Mouse (Mus musculus) embryonic facial prominence, embryonic 10.5 days (tissue): Measurements from ENCODE around the gene Slc15a2. TPM values are rescaled to one million over a fixed set of nuclear protein-coding genes. Genes with fewer than 3 reads are reported as not detected.
A peak's percentile ranks its signal among the peaks of the same experiment; 100 is the strongest.

Experiments
- DNase-seq: peaks from one replicate; pipeline ENCODE4 v3.0.0-alpha.2; 2017; ENCODE audit warnings: low spot score
- H3K27ac ChIP-seq: fragments of 300-500 bp; sonication (generic); replicated peaks from 2 replicates; pipeline ENCODE4 v1.5.1; 2016; ENCODE audit warnings: mild to moderate bottlenecking
- H3K27me3 ChIP-seq: fragments of 300-500 bp; sonication (generic); replicated peaks from 2 replicates; pipeline ENCODE4 v1.6.1; 2016; ENCODE audit warnings: low read depth, mild to moderate bottlenecking; ENCODE audit not compliant: poor library complexity, severe bottlenecking
- H3K36me3 ChIP-seq: fragments of 300-500 bp; sonication (generic); replicated peaks from 2 replicates; pipeline ENCODE4 v1.6.1; 2016; ENCODE audit warnings: mild to moderate bottlenecking, moderate library complexity
- H3K4me1 ChIP-seq: fragments of 300-500 bp; sonication (generic); 2 replicates; pipeline ENCODE4 v1.6.1; 2016
- H3K4me3 ChIP-seq: fragments of 300-500 bp; sonication (generic); 2 replicates; pipeline ENCODE4 v1.5.1; 2016; ENCODE audit warnings: mild to moderate bottlenecking, moderate library complexity
- H3K9me3 ChIP-seq: fragments of 300-500 bp; sonication (generic); 2 replicates; pipeline ENCODE4 v1.6.1; 2016; ENCODE audit warnings: mild to moderate bottlenecking
- WGBS: fragments of 180-500 bp; shearing (Covaris S2); methylation state at CpG from one replicate; pipeline ENCODE4 v1.1.7; 2016; 5-methylcytosine and 5-hydroxymethylcytosine counted together
- polyA plus RNA-seq: library from polyadenylated mRNA; unstranded; fragments of >200 nt; fragmentation: Nextera tagmentation; extraction: Ambion mirVana; gene quantifications from 2 replicates; pipeline ENCODE4 v1.2.1, GENCODE M21; 2016

Gene Slc15a2
- polyA plus RNA-seq, result 2.0 and 3.0 TPM in 2 replicates

DNA sequence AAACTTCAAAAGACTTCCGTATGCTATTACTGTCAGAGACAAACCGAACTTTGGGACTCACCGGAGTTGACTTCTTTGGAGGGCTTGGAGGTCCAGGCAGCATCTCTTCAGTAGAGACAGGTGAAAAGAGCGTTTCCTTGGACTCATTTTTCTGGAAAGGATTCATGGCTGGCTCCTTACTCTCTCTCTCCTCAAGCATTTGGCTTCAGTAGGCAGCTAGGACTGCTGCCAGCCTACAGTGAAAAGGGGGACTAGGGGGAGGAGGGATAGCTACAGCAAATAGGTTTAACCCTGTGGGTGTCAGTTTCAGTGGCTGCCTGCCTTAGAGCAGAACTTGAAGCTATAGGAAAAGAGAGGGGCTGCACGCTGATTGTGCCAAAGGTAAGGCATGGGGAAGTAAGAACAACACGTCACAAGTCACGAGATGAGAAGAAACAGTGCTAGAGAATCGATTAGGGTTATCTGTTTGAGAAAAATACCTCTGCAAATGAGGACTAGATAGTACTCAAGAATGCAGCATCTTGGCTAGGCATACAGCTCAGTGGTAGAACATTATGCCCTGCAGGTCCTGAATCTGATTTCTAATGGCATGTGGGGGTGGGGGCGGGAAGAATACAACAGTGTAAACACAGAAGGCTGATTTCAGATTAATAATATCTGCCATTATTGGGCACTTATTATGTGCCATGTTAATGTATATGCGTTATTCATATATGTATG lies at the start of gene Slc15a2:
Gene Slc15a2 (minus strand): TSS at position 369 of the 720 bp plus-strand sequence.
- H3K27ac ChIP-seq, result no peak within 1 kb of the TSS
- no peak for DNase-seq
- 70% methylated on average over 10 of the region's 10 CpGs for WGBS
- H3K4me1 ChIP-seq, result 0 out of 2 replicates have a peak, but pooled peaks cover 4% of the 10 kb centered on the region
- no peaks in the 10 kb centered on the region for H3K36me3 ChIP-seq
- no peak within 1 kb of the TSS for H3K4me3 ChIP-seq
- H3K27me3 ChIP-seq, result no peaks in the 10 kb centered on the region
- H3K9me3 ChIP-seq, result no peaks in the 10 kb centered on the region

DNA sequence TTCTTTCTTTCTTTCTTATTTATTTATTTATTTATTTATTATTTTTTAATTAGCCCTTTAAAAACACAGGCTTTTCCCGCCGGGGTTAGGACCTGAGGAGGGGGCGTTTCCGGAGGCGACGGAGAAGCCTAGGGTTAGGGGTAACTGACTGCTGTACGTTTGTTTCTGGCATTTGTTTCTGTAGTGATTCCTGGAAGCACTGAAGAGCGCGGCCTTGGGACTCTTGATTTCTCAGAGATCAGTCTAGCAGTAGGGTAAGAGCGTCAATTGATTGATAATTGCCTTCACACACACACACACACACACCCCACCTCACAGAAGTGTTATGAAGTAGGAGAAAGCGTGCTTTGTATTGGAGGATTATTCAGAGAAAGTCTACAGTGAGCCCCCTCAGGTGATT lies 44.1 kb upstream of the Slc15a2 start:
- Histone ChIP-seq H3K9me3 (no peaks in the 10 kb centered on the region), H3K4me1 (peaks cover 14% of the 10 kb centered on the region), H3K27me3 (peaks cover 18% of the 10 kb centered on the region), H3K27ac (peak overlapping the region; percentile 97), H3K36me3 (peaks cover 26% of the 10 kb centered on the region), H3K4me3 (peak overlapping the region; percentile 90)
- DNase-seq, result no peak
- 5% methylated on average over 11 of the region's 11 CpGs for WGBS

DNA sequence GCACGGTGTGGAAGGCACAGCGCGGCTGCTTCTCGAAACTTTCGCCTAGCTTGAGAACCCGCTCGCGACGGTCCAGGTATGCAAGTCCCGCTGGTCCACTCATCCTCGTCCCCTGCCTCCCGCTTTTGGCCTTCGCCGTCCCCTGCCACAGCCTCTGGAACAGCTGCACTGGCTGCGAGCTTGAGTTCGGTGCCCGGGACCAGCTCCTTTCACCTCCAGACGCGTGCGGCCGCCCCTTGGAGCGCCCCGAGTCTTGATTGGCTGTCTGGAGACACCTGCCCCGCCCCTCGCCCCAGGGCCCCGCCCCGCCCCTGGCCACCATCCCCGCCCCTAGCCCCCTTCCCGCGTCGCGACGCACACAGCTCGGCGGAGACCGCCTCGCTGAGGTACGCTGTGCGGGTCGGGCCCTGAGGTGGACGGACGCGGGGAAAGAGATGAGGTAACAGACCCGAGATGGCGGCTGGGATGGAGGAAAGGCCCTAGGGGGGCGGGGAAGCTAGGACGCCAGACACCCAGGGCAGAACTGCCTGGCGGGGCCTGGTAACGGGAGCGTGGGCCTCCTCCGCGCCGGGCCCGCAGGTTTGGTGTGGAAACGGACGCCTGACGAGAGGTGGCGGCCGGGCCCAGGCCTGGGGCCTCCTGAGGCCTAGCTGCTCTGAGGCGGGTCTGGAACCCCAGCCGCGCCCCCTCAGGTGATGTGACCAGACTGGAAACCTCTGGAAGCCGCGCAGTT lies 43.5 kb upstream of the Slc15a2 start, which contains the start of gene Iqcb1:
Gene Iqcb1 (plus strand): TSS at position 332 of the 733 bp plus-strand sequence.
- peak; percentile 95 for DNase-seq
- WGBS, result under 1% methylated on average over 64 of the region's 64 CpGs
- Histone ChIP-seq H3K9me3 (no peaks in the 10 kb centered on the region), H3K27ac (peak within 1 kb of the TSS; percentile 97), H3K4me1 (peaks cover 14% of the 10 kb centered on the region), H3K36me3 (peaks cover 22% of the 10 kb centered on the region), H3K27me3 (peaks cover 18% of the 10 kb centered on the region), H3K4me3 (peak within 1 kb of the TSS; percentile 90)

DNA sequence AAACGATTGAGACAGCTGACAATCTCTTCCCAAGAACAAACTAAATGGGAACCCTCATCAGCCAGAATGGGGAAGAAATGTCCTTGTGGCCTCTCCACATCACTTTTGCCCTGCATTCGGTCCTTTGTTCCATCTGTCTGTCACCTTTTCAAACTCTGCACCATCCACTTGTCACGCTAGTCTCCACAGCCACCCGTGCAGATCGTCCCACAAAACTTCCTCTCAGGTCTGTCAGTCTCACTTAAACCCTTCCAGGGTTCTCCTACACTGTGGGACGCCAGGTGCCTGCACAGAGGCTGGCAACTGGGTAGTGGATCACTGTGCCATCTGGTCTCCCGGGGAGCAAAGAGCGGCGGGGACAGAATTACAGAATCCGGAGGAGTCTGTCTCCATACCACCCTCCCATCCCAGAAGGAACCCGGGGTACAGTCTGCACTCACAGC lies 42.9 kb upstream of the Slc15a2 start:
- peak overlapping the region; percentile 97; the same call in 1 of the 2 replicates for H3K27ac ChIP-seq
- WGBS, result 3% methylated on average over 11 of the region's 11 CpGs

DNA sequence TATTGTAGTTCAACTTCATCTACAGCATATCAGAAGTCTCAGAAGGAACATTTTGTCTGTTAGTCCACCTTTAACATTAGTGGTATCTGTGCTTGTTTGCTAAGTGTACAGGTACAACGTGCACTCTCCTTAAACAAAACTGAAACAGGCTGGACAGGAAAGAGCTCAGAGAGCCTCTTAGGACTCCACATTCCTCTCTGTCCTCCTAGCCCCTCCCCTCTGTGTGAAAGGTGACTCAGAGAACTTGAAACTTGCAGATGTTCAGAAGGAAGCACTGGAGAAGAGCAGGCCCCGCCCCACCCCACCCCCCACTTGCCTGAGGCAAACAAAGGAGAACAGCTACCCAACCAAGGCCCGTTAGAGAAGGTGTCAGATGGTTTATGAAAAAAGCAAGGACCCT lies 36.7 kb upstream of the Slc15a2 start:
- WGBS, result 5% methylated on average over 3 of the region's 3 CpGs
- no peaks in the 10 kb centered on the region for H3K36me3 ChIP-seq
- peaks cover 5% of the 10 kb centered on the region for H3K27me3 ChIP-seq
- H3K27ac ChIP-seq, result peak overlapping the region; percentile 40; the same call in 1 of the 2 replicates
- H3K4me3 ChIP-seq, result no peak overlapping the region
- no peaks in the 10 kb centered on the region for H3K9me3 ChIP-seq
- DNase-seq, result peak; percentile 64
- H3K4me1 ChIP-seq, result peaks cover 13% of the 10 kb centered on the region

More for the DNA sequence above, 42.9 kb upstream of the Slc15a2 start:
- H3K36me3 ChIP-seq, result peaks cover 22% of the 10 kb centered on the region
- peak overlapping the region; percentile 90 for H3K4me3 ChIP-seq
- peaks cover 18% of the 10 kb centered on the region for H3K27me3 ChIP-seq
- no peak for DNase-seq
- H3K4me1 ChIP-seq, result peaks cover 14% of the 10 kb centered on the region
- H3K9me3 ChIP-seq, result no peaks in the 10 kb centered on the region

DNA sequence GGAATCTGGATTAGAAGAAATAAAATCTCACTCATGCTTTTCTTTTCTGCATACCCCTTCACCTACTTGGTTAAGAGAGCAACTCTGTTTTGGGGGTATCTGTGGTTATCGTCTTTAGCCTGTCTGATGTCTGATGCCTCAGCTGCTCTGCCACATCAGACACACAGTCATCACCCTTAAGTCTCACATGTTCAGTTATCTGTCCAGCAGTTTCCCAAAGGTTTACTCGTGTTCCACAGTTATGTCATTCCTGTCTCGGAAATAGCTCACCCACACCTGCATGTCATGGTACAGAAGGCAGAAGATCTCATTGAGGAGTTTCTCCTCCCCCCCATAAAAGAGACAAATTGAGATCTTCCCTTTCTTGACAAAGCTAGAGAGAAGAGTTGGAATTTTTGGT lies 36.0 kb upstream of the Slc15a2 start:
- Histone ChIP-seq H3K9me3 (no peaks in the 10 kb centered on the region), H3K4me3 (no peak overlapping the region), H3K27me3 (no peaks in the 10 kb centered on the region), H3K36me3 (no peaks in the 10 kb centered on the region), H3K4me1 (peaks cover 13% of the 10 kb centered on the region), H3K27ac (no peak overlapping the region)
- DNase-seq, result no peak
- WGBS, result 78% methylated on average over 3 of the region's 3 CpGs

DNA sequence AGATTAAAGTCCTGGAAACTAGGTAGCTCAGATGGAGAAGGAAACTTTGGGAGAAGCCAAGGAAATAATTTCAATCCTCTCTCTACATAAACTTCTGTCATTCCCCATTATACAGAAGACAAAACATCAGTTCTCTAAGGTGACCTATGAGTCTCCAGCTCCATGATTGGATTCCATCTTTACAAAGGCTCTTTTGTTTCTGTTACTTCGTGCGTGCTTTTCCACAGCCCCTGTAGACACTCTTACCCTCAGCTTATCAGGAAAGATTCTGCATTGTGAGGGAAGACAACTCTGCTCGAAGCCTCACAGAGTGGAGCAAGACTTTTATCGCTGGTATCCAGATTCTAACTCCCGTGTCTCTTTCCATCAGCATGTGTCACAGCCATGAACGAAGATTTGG lies 35.3 kb upstream of the Slc15a2 start:
- Histone ChIP-seq H3K4me1 (peaks cover 13% of the 10 kb centered on the region), H3K27me3 (no peaks in the 10 kb centered on the region), H3K36me3 (no peaks in the 10 kb centered on the region), H3K27ac (no peak overlapping the region), H3K4me3 (no peak overlapping the region), H3K9me3 (no peaks in the 10 kb centered on the region)
- no peak for DNase-seq
- WGBS, result 58% methylated on average over 6 of the region's 6 CpGs

DNA sequence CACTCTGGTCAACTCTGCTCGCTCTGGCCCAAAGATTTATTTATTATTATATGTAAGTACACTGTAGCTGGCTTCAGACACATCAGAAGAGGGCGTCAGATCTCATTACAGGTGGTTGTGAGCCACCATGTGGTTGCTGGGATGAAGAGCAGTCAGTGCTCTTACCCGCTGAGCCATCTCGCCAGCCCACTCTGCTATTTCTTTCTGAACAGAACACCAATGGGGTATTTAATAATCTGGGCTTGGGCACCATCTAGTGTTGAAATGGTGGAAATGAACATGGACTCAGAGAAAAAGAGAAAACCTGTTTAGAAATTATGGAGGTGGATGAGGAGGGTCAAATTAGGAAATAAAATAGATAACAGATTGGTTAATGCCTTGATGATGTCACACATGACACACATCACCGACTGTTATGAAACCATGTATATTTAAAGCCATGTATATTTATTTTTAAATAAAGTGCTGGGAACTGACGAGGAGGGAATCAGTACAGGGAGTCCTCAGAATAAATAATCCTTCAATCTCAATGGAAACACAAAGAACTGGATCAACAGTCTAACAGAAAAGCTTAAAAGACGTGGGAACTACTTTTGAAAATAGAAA lies 32.7 kb upstream of the Slc15a2 start:
- H3K9me3 ChIP-seq, result no peaks in the 10 kb centered on the region
- peak; percentile 74 for DNase-seq
- H3K4me1 ChIP-seq, result peaks cover 13% of the 10 kb centered on the region
- H3K36me3 ChIP-seq, result no peaks in the 10 kb centered on the region
- no peaks in the 10 kb centered on the region for H3K27me3 ChIP-seq
- H3K27ac ChIP-seq, result no peak overlapping the region
- no peak overlapping the region for H3K4me3 ChIP-seq
- 18% methylated on average over 7 of the region's 7 CpGs for WGBS

DNA sequence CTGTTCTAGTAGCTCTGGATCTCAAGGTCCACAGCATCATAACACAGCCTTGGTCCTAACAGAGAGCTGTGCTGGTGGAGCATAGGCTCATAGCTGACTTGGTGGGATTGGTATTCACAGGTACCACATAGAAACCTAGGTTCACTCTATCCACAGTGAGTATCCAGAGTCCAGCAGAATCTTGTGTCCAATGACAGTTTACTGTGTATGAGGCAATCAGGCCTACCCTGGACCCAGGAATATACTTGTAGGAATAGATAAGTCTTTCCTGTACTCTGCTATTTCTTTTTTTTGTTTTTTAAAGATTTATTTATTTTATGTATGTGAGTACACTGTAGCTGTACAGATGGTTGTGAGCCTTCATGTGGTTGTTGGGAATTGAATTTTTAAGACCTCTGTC lies 32.2 kb upstream of the Slc15a2 start:
- Histone ChIP-seq H3K4me1 (peaks cover 12% of the 10 kb centered on the region), H3K36me3 (no peaks in the 10 kb centered on the region), H3K27me3 (no peaks in the 10 kb centered on the region), H3K27ac (no peak overlapping the region), H3K9me3 (no peaks in the 10 kb centered on the region), H3K4me3 (no peak overlapping the region)
- no peak for DNase-seq

DNA sequence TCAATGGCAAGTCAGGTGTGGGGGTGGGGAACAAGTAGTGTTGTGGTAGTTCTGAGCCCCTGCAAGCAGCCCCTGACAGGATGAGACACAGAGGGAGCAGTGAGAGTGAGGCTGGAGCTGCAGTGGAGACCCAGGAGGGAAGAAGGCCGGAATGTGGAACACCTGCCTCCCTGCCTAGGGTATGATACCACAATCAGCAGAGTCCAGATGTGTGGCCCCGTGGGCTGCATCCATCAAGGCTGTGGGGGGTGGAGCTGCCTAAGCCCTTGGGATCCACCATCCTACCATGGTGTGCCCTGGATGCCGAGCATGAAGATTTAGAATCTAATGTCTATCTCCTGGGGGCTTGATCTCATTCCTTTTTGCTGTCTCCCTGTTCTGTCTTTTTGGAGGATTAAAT lies 28.9 kb upstream of the Slc15a2 start:
- Histone ChIP-seq H3K9me3 (no peaks in the 10 kb centered on the region), H3K4me3 (no peak overlapping the region), H3K4me1 (no peaks in the 10 kb centered on the region), H3K36me3 (no peaks in the 10 kb centered on the region), H3K27ac (no peak overlapping the region), H3K27me3 (no peaks in the 10 kb centered on the region)
- no peak for DNase-seq
- 67% methylated on average over 3 of the region's 3 CpGs for WGBS

DNA sequence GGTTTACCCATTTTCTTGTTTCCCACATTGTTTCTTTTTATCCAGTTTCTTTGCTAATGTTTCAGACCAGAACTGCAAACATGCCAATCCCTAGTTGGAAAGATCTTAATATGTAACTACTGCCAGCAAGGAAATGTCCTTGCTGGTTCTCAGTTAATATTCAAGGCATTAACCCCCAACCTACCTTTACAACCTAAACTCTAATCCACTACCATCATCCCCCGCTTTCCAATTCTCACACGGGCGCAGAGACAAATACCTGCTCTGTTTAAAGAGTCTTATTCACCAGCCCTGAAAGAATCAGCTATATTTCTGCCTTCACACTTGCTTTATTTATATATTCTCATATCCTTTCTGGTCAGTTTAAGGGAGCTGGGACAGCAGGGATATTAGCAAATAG lies 23.9 kb upstream of the Slc15a2 start:
- DNase-seq, result no peak
- Histone ChIP-seq H3K4me3 (no peak overlapping the region), H3K36me3 (no peaks in the 10 kb centered on the region), H3K27ac (no peak overlapping the region), H3K4me1 (no peaks in the 10 kb centered on the region), H3K27me3 (no peaks in the 10 kb centered on the region), H3K9me3 (no peaks in the 10 kb centered on the region)
- WGBS, result 90% methylated on average over 3 of the region's 3 CpGs

DNA sequence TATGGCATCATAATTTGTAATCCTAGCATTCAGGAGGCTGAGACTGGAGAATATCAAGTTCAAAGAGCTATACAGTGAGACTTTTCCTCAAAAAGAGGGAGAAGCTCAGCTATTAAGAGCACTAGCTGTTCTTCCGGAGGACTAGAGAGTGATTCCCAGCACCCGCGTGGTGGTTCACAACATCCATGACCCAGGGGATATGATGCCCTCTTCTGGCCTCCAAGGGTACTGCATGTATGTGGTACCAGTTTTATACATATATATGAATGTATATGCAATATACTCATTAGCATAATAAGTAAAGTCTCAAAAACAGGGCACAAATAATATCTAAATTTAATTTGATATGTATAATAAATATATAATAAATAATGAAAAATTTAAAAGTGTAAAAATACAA lies 17.6 kb upstream of the Slc15a2 start:
- H3K9me3 ChIP-seq, result 0 out of 2 replicates have a peak, but pooled peaks cover 2% of the 10 kb centered on the region
- no peaks in the 10 kb centered on the region for H3K36me3 ChIP-seq
- H3K27ac ChIP-seq, result no peak overlapping the region
- WGBS, result 89% methylated on average over 3 of the region's 3 CpGs
- no peak overlapping the region for H3K4me3 ChIP-seq
- no peaks in the 10 kb centered on the region for H3K27me3 ChIP-seq
- H3K4me1 ChIP-seq, result no peaks in the 10 kb centered on the region
- DNase-seq, result no peak
